Mouse (Mus musculus): ENCODE results near the gene Mtmr3.

The Mtmr3 gene

DNA sequence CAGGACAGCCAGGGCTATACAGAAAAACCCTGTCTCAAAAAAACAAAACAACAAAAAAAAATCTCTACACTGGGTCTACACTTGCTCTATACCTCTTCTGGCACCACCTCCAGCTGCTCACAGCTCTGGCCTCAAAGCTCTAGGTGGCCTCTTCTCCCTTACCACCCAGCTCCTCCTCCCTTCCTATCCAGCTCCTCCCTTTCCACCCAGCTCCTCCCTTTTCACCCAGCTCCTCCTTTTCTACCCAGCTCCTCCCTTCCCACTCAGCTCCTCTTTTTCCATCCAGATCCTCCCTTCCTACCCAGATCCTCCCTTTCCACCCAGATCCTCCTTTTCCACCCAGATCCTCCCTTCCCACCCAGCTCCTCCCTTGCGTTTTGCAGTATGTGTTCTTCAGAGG lies 127.2 kb downstream of the Mtmr3 start:
- DNase-seq (ENCODE audit: low spot score in 2 of 2): no peak

- DNase-seq (ENCODE audit: low spot score in 2 of 2): no peak
Measured at GRCm38 (mm10) chr11:4466191-4466590, 128.5 kb downstream of the Mtmr3 start.

- DNase-seq (ENCODE audit: low spot score in 2 of 2): no peak
Measured at GRCm38 (mm10) chr11:4464616-4465015, 130.0 kb downstream of the Mtmr3 start.

GRCm38 (mm10) chr11:4464186-4464585 lies 130.5 kb downstream of the Mtmr3 start:
- DNase-seq (ENCODE audit: low spot score in 2 of 2): no peak

DNA sequence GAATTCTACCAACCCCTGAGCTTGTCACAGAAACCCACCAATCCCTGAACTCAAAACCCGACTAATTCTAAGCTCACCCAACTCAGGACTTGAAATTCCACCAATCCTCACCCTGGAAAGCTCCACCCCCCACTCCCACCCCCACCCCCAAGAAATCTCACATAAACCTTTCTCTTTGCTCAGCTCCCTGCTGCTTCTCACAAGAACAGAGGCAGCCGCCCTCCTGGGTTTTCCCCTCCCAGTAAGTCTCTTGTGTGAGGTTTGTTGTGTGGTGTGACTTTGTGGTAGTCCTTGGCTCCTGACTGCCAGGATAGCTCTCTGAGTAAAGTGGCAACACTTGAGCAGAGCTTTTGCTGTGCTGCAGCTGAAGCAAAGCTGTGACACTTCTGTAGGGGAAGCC lies 131.8 kb downstream of the Mtmr3 start:
- DNase-seq (ENCODE audit: low spot score in 2 of 2): no peak

GRCm38 (mm10) chr11:4461154-4461553 lies 133.5 kb downstream of the Mtmr3 start:
- DNase-seq (ENCODE audit: low spot score in 2 of 2): no peak

GRCm38 (mm10) chr11:4460615-4461014 lies 134.0 kb downstream of the Mtmr3 start:
- no peak for DNase-seq (ENCODE audit: low spot score in 2 of 2)

GRCm38 (mm10) chr11:4454895-4455535 lies 139.6 kb downstream of the Mtmr3 start:
- DNase-seq (ENCODE audit: low spot score in 2 of 2): no peak

DNA sequence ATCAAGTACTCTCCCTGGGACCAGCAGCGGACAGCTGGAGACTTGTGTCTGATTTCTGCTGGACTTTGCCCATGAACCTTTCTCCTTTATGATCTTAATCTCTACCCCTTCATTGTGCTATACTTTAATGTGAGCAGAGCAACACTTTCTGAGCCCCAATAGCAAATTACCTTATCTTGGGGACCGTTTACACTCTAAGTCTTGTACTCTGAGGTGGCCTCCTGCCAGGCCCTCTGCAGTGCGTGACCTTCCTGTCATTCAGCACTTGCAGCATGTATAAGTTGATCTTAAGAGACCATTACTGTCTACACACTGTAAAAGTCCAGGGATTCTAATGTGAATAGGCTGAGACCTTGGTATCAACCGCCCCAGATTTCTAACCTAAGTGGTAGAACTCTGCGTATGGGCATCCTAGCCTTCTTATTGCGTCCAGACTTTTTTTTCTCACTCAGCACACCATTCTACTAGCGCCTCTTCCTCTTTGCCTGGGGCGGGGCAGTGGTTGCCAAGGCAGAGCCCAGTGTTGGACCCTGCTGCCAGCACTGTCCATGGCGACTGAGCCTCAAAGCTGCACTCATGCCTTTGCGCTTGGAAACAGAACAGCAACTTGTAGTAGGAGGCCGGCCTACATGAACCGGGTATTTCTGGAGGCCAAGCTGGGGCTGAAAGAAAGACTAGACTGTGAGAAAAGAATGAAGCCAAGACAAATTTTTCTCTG lies 142.0 kb downstream of the Mtmr3 start:
- no peak for DNase-seq (ENCODE audit: low spot score in 2 of 2)

DNA sequence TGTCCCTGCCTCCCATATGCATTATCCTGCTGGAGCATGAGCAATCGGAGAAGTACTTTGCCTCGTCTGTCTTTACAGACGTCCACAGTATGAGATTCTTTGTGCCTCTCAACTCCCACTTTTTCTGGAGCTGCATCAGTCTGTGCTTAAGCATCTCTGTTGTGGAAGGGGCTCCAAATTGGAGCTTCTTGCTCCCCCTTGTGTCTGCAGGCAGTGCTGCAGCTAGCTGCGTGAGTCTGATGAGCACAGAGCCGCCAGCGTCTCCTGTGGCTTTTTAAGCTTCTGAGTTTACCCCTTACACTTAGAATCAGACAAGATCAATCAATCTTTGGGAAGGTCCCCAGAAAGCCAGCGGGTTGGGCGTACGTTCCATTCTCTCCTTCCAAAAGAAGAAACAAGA lies 143.5 kb downstream of the Mtmr3 start:
- peak in 1 of 2 experiments; percentile 44 for DNase-seq (ENCODE audit: low spot score in 2 of 2)

GRCm38 (mm10) chr11:4446195-4446868 lies 148.3 kb downstream of the Mtmr3 start:
- DNase-seq (ENCODE audit: low spot score in 2 of 2): no peak

DNA sequence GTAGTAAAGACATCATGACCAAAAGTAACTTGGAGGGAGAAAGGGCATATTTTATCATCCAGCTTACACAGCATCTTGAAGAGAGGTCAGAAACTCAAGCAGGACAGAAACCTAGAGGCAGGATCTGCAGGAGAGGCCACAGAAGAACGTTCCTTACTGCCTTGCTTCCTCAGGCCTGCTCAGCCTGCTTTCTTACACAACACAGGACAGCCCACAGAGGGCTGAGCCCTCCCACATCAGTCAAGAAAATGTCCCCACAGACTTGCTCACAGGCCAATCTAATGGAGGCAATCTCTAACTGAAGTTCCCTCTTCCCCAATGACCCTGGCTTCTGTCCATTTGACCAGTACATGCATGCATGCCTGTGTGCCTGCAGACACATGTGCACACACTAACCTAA lies 152.4 kb downstream of the Mtmr3 start:
- no peak for DNase-seq (ENCODE audit: low spot score in 2 of 2)

DNA sequence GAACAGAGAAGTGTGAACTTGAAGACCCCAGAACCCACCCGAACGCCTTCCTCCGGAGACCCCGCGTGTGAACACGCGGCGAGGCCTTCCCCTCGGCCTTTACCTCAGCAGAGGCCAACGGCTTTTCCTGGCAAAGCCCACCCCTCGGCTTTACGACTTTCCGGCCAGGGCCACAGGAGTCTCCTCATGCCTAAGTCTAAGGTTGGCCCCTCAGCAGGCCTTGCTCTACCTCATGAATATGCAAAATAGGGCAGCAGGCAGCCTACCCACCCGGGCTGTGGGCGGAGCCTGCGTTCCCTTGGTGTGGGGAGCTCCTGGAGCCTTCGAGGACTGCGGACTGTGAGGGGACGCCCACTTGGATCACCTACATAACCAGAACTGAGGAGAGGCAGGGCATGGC lies 153.7 kb downstream of the Mtmr3 start, which contains the start of gene Hormad2:
TSS of gene Hormad2 (minus strand) at position 128 of the 400 bp plus-strand sequence.
- no peak for DNase-seq (ENCODE audit: low spot score in 2 of 2)

DNA sequence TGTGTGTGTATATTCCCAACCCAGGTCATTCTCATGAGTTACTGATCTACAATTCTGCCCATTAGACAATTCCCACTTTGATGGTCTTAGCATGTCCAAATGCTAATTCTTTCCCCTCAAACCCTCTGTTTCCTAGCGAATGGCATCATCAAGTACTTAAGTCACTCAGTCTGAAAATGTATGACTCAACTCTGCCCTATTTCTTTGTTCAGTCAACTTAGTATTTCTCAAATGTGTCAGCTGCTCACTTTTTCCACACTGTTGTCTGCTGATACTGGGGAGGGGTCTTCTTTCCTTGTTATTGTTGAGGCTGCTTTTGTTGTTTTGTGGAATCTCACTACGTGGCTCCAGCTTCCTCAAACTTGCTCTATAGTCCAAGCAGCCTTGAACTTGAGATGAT lies 156.5 kb downstream of the Mtmr3 start:
- no peak for DNase-seq (ENCODE audit: low spot score in 2 of 2)

- no peak for DNase-seq (ENCODE audit: low spot score in 2 of 2)
Measured at GRCm38 (mm10) chr11:4437318-4437717, 157.3 kb downstream of the Mtmr3 start.

GRCm38 (mm10) chr11:4436631-4437030 lies 158.0 kb downstream of the Mtmr3 start:
- DNase-seq (ENCODE audit: low spot score in 2 of 2): no peak

GRCm38 (mm10) chr11:4434461-4434860 lies 160.2 kb downstream of the Mtmr3 start:
- DNase-seq (ENCODE audit: low spot score in 2 of 2): no peak

Data from urinary bladder, postnatal 36 days (tissue).